Mouse (Mus musculus) MEL (cell line): Measurements from ENCODE around the gene Celf2.

Experiments used
- CHD2 ChIP-seq: IDR thresholded peaks from 2 replicates; pipeline ENCODE4 v1.6.1; 2011; ENCODE audit warnings: low read length, improper control_type of control experiment
- CTCF ChIP-seq, 3 experiments: IDR thresholded peaks in 2 of 3; conservative IDR thresholded peaks in 1 of 3; 2 replicates each; pipeline ENCODE4 v1.5.1; 2011 to 2012; ENCODE audit warnings: low read length in 3 of 3, low read depth in 2 of 3, mild to moderate bottlenecking in 2 of 3, improper control_type of control experiment in 1 of 3, inconsistent platforms in 1 of 3, mixed read lengths in 1 of 3, moderate library complexity in 1 of 3; ENCODE audit not compliant: control insufficient read depth in 1 of 3, insufficient read depth in 1 of 3, poor library complexity in 1 of 3, severe bottlenecking in 1 of 3
- E2F4 ChIP-seq: IDR thresholded peaks from 2 replicates; pipeline ENCODE4 v1.6.1; 2011; ENCODE audit warnings: low read depth, low read length, improper control_type of control experiment, borderline replicate concordance
- ELF1 ChIP-seq: IDR thresholded peaks from 2 replicates; pipeline ENCODE4 v1.6.1; 2014; ENCODE audit warnings: low read depth, mild to moderate bottlenecking, inconsistent platforms, low read length, improper control_type of control experiment, moderate library complexity
- EP300 ChIP-seq, 2 experiments: IDR thresholded peaks; 2 replicates each; pipeline ENCODE4 v1.6.1; 2011; ENCODE audit warnings: improper control_type of control experiment in 2 of 2, low read length in 2 of 2, low read depth in 1 of 2, mild to moderate bottlenecking in 1 of 2
- HCFC1 ChIP-seq: IDR thresholded peaks from 2 replicates; pipeline ENCODE4 v1.6.1; 2012; ENCODE audit warnings: low read depth, mild to moderate bottlenecking, inconsistent platforms, low read length, improper control_type of control experiment, moderate library complexity
- MAFK ChIP-seq: IDR thresholded peaks from 2 replicates; pipeline ENCODE4 v1.6.1; 2011; ENCODE audit warnings: low read depth, mild to moderate bottlenecking, low read length, improper control_type of control experiment, borderline replicate concordance
- MAX ChIP-seq: IDR thresholded peaks from 2 replicates; pipeline ENCODE4 v1.6.1; 2011; ENCODE audit warnings: low read length, improper control_type of control experiment
- NRF1 ChIP-seq: IDR thresholded peaks from 2 replicates; pipeline ENCODE4 v1.6.1; 2014; ENCODE audit warnings: low read depth, mild to moderate bottlenecking, inconsistent platforms, low read length, improper control_type of control experiment, moderate library complexity; ENCODE audit not compliant: poor library complexity, insufficient read depth, severe bottlenecking
- POLR2A ChIP-seq, 2 experiments: IDR thresholded peaks; 2 replicates each; pipeline ENCODE4 v1.6.1; 2011 to 2012; ENCODE audit warnings: low read length in 2 of 2, mild to moderate bottlenecking in 2 of 2, control low read depth in 1 of 2, improper control_type of control experiment in 1 of 2, low read depth in 1 of 2, moderate library complexity in 1 of 2; ENCODE audit not compliant: control insufficient read depth in 1 of 2, insufficient read depth in 1 of 2, poor library complexity in 1 of 2
- SMC3 ChIP-seq: IDR thresholded peaks from 2 replicates; pipeline ENCODE4 v1.6.1; 2011; ENCODE audit warnings: low read depth, low read length, improper control_type of control experiment
- TBP ChIP-seq: IDR thresholded peaks from 2 replicates; pipeline ENCODE4 v1.8.0; 2011; ENCODE audit warnings: low read depth, low read length, improper control_type of control experiment
- USF1 ChIP-seq: IDR thresholded peaks from 2 replicates; pipeline ENCODE4 v1.6.1; 2014; ENCODE audit warnings: low read depth, mild to moderate bottlenecking, inconsistent platforms, low read length, improper control_type of control experiment, moderate library complexity
- ZKSCAN1 ChIP-seq: IDR thresholded peaks from 2 replicates; pipeline ENCODE4 v1.6.1; 2012; ENCODE audit warnings: low read depth, mild to moderate bottlenecking, inconsistent platforms, low read length, improper control_type of control experiment, moderate library complexity

DNA sequence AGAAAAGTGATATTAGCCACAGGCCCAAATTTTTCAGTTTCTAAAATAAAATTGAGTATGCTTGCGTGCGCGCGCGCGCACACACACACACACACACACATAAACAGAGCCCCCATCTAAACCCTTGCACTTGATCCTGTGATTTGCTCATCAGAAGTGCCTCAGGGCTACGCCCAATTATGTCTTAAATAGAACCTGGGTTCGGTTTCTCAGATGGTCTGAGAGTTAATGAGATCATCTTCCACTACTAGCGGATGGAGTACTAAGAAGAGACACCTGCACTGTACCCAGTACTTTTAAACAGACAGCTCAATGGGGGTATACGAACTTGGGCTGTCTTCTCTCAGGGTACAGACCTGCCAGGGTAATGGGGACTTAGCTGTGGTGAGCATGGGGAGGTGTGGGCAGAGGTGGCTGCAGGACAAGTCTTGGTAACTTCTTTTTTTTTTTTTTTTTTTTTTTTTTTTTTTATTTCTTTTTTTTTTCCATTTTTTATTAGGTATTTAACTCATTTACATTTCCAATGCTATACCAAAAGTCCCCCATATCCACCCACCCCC is 923.2 kb downstream of the Celf2 start:
- TF ChIP-seq CTCF (IDR thresholded peaks at IDR 0.05 in 2 of 3, conservative IDR thresholded peaks at IDR 0.05 in 1 of 3; ENCODE audit: control insufficient read depth in 1 of 3, insufficient read depth in 1 of 3, low read depth in 2 of 3, low read length in 3 of 3, poor library complexity in 1 of 3, severe bottlenecking in 1 of 3), result no peak
- no peak for TF ChIP-seq POLR2A (IDR thresholded peaks at IDR 0.05; ENCODE audit: control insufficient read depth in 1 of 2, insufficient read depth in 1 of 2, low read depth in 1 of 2, low read length in 2 of 2, poor library complexity in 1 of 2)
- TF ChIP-seq E2F4, result no peak
- TF ChIP-seq SMC3, result no peak
- no peak for TF ChIP-seq ZKSCAN1
- no peak for TF ChIP-seq MAFK
- TF ChIP-seq CHD2, result no peak
- TF ChIP-seq HCFC1, result no peak
- TF ChIP-seq TBP, result no peak
- no peak for TF ChIP-seq ELF1
- TF ChIP-seq USF1, result no peak
- TF ChIP-seq MAX, result no peak
- TF ChIP-seq EP300 (IDR thresholded peaks at IDR 0.05; ENCODE audit: low read depth in 1 of 2, low read length in 2 of 2), result no peak
- no peak for TF ChIP-seq NRF1
